Mouse (Mus musculus) lung, embryonic 14.5 days (tissue): ENCODE measurements around the gene Gm4869. TPM values are rescaled to one million over a fixed set of nuclear protein-coding genes. Genes with fewer than 3 reads are reported as not detected.
A peak's percentile ranks its signal among the peaks of the same experiment; 100 is the strongest.

ENCODE experiments used
- ATAC-seq: fragments of 200-750 bp; cut with Nextera tagmentation; 2 replicates; pipeline ENCODE4 v1.8.0; 2017; ENCODE audit warnings: mild to moderate bottlenecking, moderate TSS enrichment, moderate library complexity; ENCODE audit not compliant: insufficient read depth
- DNase-seq: peaks from one replicate; pipeline ENCODE4 v3.0.0-alpha.2; 2015
- H3K27ac ChIP-seq: fragments of 300-500 bp; sonication (generic); 2 replicates; pipeline ENCODE4 v1.5.1; 2014; ENCODE audit warnings: low read depth, mild to moderate bottlenecking, moderate library complexity
- H3K27me3 ChIP-seq: fragments of 300-500 bp; sonication (generic); 2 replicates; pipeline ENCODE4 v1.6.1; 2014; ENCODE audit warnings: low read length, control low read depth; ENCODE audit not compliant: insufficient read depth
- H3K36me3 ChIP-seq: fragments of 300-500 bp; sonication (generic); 2 replicates; pipeline ENCODE4 v1.6.1; 2014; ENCODE audit warnings: control low read depth; ENCODE audit not compliant: insufficient read depth
- H3K4me1 ChIP-seq: fragments of 300-500 bp; sonication (generic); 2 replicates; pipeline ENCODE4 v1.6.1; 2014; ENCODE audit warnings: antibody characterized with exemption, control low read depth; ENCODE audit not compliant: insufficient read depth
- H3K4me2 ChIP-seq: fragments of 300-500 bp; sonication (generic); 2 replicates; pipeline ENCODE4 v1.6.1; 2014; ENCODE audit warnings: mild to moderate bottlenecking
- H3K4me3 ChIP-seq: fragments of 300-500 bp; sonication (generic); 2 replicates; pipeline ENCODE4 v1.5.1; 2014; ENCODE audit warnings: low read depth, low read length
- H3K9ac ChIP-seq: fragments of 300-500 bp; sonication (generic); 2 replicates; pipeline ENCODE4 v1.6.1; 2014
- H3K9me3 ChIP-seq: fragments of 300-500 bp; sonication (generic); 2 replicates; pipeline ENCODE4 v1.6.1; 2016; ENCODE audit warnings: low read depth, low read length, control low read depth
- CTCF ChIP-seq: IDR thresholded peaks from 2 replicates; pipeline ENCODE4 v1.5.1; 2016; ENCODE audit warnings: antibody characterized with exemption, low read depth
- WGBS: fragments of 180-500 bp; shearing (Covaris S2); extraction: QIAGEN DNeasy Blood & Tissue Kit; methylation state at CpG from one replicate; pipeline ENCODE4 v1.1.7; 2014; 5-methylcytosine and 5-hydroxymethylcytosine counted together
- polyA plus RNA-seq: library from polyadenylated mRNA; unstranded; fragments of >200 nt; fragmentation: Nextera tagmentation; extraction: Ambion mirVana; gene quantifications from 2 replicates; pipeline ENCODE4 v1.2.1, GENCODE M21; 2014

Gm4869 gene
- not detected in 2 replicates for polyA plus RNA-seq

DNA sequence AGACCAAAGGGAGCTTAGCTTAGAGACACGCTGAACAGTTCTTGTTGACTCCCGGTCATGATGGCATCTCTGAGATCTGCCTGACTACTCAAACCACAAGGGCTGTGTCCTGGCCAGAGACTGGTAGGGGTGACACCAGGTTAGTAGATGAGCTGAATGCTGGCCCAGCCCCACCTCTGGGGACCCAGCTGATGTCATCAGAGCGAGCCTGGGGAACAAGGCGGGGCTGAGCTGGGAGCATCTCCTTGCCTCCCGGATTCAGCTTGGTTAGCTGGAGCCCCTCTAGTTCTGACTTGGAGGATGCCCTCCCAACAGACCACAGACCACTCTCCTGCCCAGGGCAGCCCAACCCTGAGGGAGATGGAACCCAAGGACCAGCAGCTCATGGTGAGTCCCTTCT, at the start of gene Gm4869:
Gene Gm4869 (plus strand): TSS at position 301 of the 400 bp plus-strand sequence.
- ATAC-seq (no peak), DNase-seq (no peak)
- H3K27ac ChIP-seq = no peak within 1 kb of the TSS
- TF ChIP-seq CTCF = no peak
- H3K4me1 ChIP-seq = no peaks in the 10 kb centered on the region
- H3K36me3 ChIP-seq = peaks cover 59% of the 10 kb centered on the region
- no peak within 1 kb of the TSS for H3K4me3 ChIP-seq
- H3K9me3 ChIP-seq = no peaks in the 10 kb centered on the region
- H3K27me3 ChIP-seq = no peaks in the 10 kb centered on the region
- H3K4me2 ChIP-seq = no peak within 1 kb of the TSS
- 85% methylated on average over 5 of the region's 5 CpGs for WGBS
- no peak within 1 kb of the TSS for H3K9ac ChIP-seq

DNA sequence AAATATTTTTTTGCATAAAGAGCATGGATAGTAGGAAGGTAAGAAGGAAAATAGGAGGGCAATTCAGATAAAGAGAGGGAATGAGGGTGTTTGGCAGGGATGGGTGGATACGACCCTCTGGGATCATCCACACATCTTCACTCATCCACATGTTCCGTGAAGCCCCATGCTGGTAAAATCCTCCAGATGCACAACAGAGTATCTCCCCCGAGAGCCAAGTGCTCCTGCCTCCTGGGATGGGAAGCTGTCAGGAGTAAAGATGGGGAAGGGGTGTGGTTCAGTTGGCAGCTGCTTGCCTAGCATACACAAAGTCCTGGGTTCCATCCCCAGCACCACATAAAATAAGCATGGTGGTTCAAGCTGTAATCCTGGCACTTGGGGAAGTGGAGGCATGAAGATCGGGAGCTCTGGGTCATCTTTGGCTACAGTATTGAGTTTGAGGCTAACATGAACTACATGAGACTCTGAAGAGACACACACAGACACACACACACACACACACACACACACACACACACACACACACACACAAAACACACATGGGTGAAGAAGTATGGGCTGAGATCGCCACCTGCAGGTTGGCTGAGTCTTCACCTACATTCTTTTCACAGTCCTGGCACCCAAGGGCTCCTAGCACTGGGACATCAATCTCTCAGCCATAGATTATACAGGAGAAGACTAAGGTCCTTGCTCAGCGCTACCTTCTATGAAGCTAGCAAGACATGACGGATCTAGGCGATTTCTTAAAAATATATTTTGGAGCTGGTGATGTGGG, 49.1 kb upstream of the Gm4869 start:
- Histone ChIP-seq H3K9me3 (no peaks in the 10 kb centered on the region), H3K4me1 (no peaks in the 10 kb centered on the region), H3K27me3 (no peaks in the 10 kb centered on the region), H3K4me3 (no peak overlapping the region), H3K36me3 (no peaks in the 10 kb centered on the region), H3K27ac (no peak overlapping the region), H3K9ac (no peak overlapping the region), H3K4me2 (no peak overlapping the region)
- DNase-seq (peak; percentile 45), ATAC-seq (no peak)
- WGBS = 51% methylated on average over 8 of the region's 8 CpGs
- TF ChIP-seq CTCF = peak; percentile 68

DNA sequence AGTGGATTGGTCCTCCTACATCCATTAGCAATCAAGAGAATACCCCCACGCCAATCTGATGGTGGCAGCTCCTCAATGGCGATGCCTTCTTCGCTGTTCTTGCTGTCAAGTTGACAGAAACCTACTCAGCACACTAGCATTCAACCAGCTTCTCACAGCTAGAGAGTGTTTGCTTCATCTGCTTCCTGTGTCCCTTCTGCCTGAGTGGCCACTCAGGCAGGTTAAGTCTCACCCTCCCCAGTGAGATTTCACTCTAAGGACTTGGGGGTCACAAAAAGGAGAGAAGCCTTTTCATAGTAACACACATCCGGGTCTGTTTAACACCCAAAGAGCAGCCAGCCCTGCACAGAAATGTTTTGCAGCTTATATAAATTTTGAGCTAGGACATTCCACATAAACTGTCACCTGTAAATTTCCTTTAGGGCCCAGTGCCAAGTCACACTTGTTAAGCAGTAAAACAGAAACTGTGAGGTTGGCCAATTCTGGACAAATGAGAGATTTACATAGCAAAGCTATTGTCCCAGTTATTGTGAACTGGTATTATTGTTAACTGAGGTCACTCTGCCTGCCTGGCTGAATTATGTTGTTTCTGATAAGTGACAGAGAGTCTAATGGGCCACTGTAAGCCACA, 42.7 kb upstream of the Gm4869 start:
- H3K4me3 ChIP-seq = no peak overlapping the region
- H3K9ac ChIP-seq = no peak overlapping the region
- 67% methylated on average over 4 of the region's 4 CpGs for WGBS
- DNase-seq (peak; percentile 12), ATAC-seq (no peak)
- H3K36me3 ChIP-seq = no peaks in the 10 kb centered on the region
- H3K27ac ChIP-seq = no peak overlapping the region
- H3K27me3 ChIP-seq = no peaks in the 10 kb centered on the region
- H3K4me2 ChIP-seq = no peak overlapping the region
- no peaks in the 10 kb centered on the region for H3K4me1 ChIP-seq
- TF ChIP-seq CTCF = no peak
- no peaks in the 10 kb centered on the region for H3K9me3 ChIP-seq

GRCm38 (mm10) chr5:140405126-140405525, 40.3 kb upstream of the Gm4869 start:
- Histone ChIP-seq H3K9me3 (no peaks in the 10 kb centered on the region), H3K27me3 (no peaks in the 10 kb centered on the region), H3K4me3 (no peak overlapping the region), H3K9ac (no peak overlapping the region), H3K36me3 (no peaks in the 10 kb centered on the region), H3K27ac (no peak overlapping the region), H3K4me1 (no peaks in the 10 kb centered on the region), H3K4me2 (no peak overlapping the region)
- no peak for DNase-seq
- WGBS = 69% methylated on average over 6 of the region's 6 CpGs
- no peak for ATAC-seq
- TF ChIP-seq CTCF = no peak

DNA sequence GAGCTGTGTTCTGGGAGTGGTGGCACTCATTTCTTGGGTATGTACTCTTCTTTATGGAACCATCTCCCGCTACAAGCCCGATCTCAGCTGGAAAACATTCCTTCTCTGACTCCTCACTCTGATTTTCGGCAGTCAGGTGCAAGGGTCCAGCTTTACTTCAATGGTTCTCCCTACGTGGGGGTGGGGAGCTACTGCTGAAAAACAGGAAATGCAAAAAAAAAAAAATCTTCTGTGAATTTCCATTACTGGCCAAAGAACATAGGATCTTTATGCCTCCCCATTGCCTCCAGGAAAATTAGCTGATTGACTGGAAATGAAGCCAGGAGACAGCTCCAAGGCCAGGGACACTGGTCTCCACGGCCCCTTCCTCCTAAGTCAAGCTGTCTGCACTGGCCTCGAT, 38.8 kb upstream of the Gm4869 start:
- Histone ChIP-seq H3K27ac (no peak overlapping the region), H3K27me3 (no peaks in the 10 kb centered on the region), H3K36me3 (no peaks in the 10 kb centered on the region), H3K9ac (no peak overlapping the region), H3K4me2 (no peak overlapping the region), H3K4me1 (no peaks in the 10 kb centered on the region), H3K4me3 (no peak overlapping the region), H3K9me3 (no peaks in the 10 kb centered on the region)
- DNase-seq = no peak
- no peak for TF ChIP-seq CTCF
- 64% methylated on average over 6 of the region's 6 CpGs for WGBS
- ATAC-seq = no peak

GRCm38 (mm10) chr5:140408801-140409200, 36.6 kb upstream of the Gm4869 start:
- Histone ChIP-seq H3K27ac (no peak overlapping the region), H3K27me3 (no peaks in the 10 kb centered on the region), H3K36me3 (no peaks in the 10 kb centered on the region), H3K9me3 (no peaks in the 10 kb centered on the region), H3K4me2 (no peak overlapping the region), H3K4me3 (no peak overlapping the region), H3K9ac (no peak overlapping the region), H3K4me1 (no peaks in the 10 kb centered on the region)
- no peak for DNase-seq
- TF ChIP-seq CTCF = no peak
- no peak for ATAC-seq

DNA sequence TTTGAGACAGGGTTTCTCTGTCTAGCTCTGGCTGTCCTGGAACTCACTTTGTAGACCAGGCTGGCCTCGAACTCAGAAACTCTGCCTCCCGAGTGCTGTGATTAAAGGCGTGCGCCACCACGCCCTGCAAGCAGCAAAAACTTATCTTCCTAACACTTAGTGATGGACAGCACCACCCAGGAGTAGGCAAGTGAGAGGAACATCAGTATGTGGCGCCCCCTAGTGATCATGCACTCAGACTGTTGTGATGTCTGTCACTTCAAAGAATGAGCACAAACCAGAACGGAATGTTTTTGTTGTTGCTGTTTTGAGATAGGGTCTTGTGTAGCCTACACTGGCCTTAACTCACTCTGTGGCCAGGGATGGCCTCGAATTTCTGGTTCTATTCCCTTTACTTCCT, 34.1 kb upstream of the Gm4869 start:
- ATAC-seq = no peak
- 33% methylated on average over 8 of the region's 8 CpGs for WGBS
- H3K9ac ChIP-seq = no peak overlapping the region
- no peaks in the 10 kb centered on the region for H3K27me3 ChIP-seq
- peak; percentile 67 for TF ChIP-seq CTCF
- no peaks in the 10 kb centered on the region for H3K36me3 ChIP-seq
- H3K27ac ChIP-seq = no peak overlapping the region
- no peaks in the 10 kb centered on the region for H3K9me3 ChIP-seq
- no peak overlapping the region for H3K4me2 ChIP-seq
- peak; percentile 63 for DNase-seq
- no peaks in the 10 kb centered on the region for H3K4me1 ChIP-seq
- H3K4me3 ChIP-seq = no peak overlapping the region
